Mouse (Mus musculus): Measurements from ENCODE around the gene Gba2. TPM values are rescaled to one million over a fixed set of nuclear protein-coding genes. Genes with fewer than 3 reads are reported as not detected.

Gene Gba2
- polyA plus RNA-seq, 1 experiment from 2014 or later, result 21.9 TPM

GRCm38 (mm10) chr4:43593453-43593852, 14.8 kb upstream of the Gba2 start:
- no peaks in the 10 kb centered on the region for H3K36me3 ChIP-seq
- H3K4me2 ChIP-seq, result no peak overlapping the region
- no peak for ATAC-seq (ENCODE audit: insufficient number of reproducible peaks, low FRiP score, low TSS enrichment, low read depth)
- 44% methylated on average over 3 of the region's 3 CpGs for WGBS
- no peak overlapping the region for H3K4me3 ChIP-seq
- H3K9ac ChIP-seq, result no peak overlapping the region
- no peak overlapping the region for H3K27ac ChIP-seq
- no peaks in the 10 kb centered on the region; the same call in 1 of the 2 replicates for H3K4me1 ChIP-seq
- no peaks in the 10 kb centered on the region for H3K9me3 ChIP-seq
- H3K27me3 ChIP-seq, result no peaks in the 10 kb centered on the region

GRCm38 (mm10) chr4:43591961-43592360, 13.3 kb upstream of the Gba2 start:
- no peak for ATAC-seq (ENCODE audit: insufficient number of reproducible peaks, low FRiP score, low TSS enrichment, low read depth)
- WGBS, result 53% methylated on average over 3 of the region's 3 CpGs
- no peaks in the 10 kb centered on the region for H3K27me3 ChIP-seq
- no peak overlapping the region for H3K9ac ChIP-seq
- no peak overlapping the region for H3K4me2 ChIP-seq
- H3K36me3 ChIP-seq, result no peaks in the 10 kb centered on the region
- H3K9me3 ChIP-seq, result no peaks in the 10 kb centered on the region
- no peak overlapping the region for H3K27ac ChIP-seq
- no peaks in the 10 kb centered on the region; the same call in 1 of the 2 replicates for H3K4me1 ChIP-seq
- no peak overlapping the region for H3K4me3 ChIP-seq

DNA sequence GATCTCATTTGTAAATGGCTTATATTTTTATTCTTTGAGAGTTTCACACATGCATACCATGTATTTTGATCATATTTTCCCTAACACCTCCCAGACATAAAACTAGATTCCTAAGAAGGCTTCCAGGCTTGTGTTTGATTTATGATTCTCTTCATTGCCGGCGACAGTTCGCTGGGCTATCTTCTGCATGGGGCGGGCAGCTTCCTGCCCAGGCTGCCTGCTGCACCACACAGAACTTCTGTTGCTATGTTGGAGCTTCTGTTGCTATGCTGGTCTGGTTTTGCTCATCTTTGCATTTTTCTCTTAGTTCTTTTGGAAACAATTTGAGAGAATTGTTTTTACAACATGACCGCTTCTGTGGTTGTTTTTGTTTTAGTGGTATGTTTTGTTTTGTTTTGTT, 12.9 kb upstream of the Gba2 start:
- Histone ChIP-seq H3K9ac (no peak overlapping the region), H3K4me1 (no peaks in the 10 kb centered on the region; the same call in 1 of the 2 replicates), H3K36me3 (no peaks in the 10 kb centered on the region), H3K4me3 (no peak overlapping the region), H3K9me3 (no peaks in the 10 kb centered on the region), H3K27ac (no peak overlapping the region), H3K4me2 (no peak overlapping the region), H3K27me3 (no peaks in the 10 kb centered on the region)
- 55% methylated on average over 5 of the region's 5 CpGs for WGBS
- ATAC-seq (ENCODE audit: insufficient number of reproducible peaks, low FRiP score, low TSS enrichment, low read depth), result no peak

- 41% methylated on average over 7 of the region's 7 CpGs for WGBS
- Histone ChIP-seq H3K27ac (no peak overlapping the region), H3K9me3 (no peaks in the 10 kb centered on the region), H3K4me3 (no peak overlapping the region), H3K4me2 (no peak overlapping the region), H3K36me3 (peaks cover 16% of the 10 kb centered on the region), H3K27me3 (no peaks in the 10 kb centered on the region), H3K9ac (no peak overlapping the region), H3K4me1 (peaks cover 8% of the 10 kb centered on the region)
- no peak for ATAC-seq (ENCODE audit: insufficient number of reproducible peaks, low FRiP score, low TSS enrichment, low read depth)
These were observed 9.0 kb upstream of the Gba2 start for GRCm38 (mm10) chr4:43587681-43588080.

DNA sequence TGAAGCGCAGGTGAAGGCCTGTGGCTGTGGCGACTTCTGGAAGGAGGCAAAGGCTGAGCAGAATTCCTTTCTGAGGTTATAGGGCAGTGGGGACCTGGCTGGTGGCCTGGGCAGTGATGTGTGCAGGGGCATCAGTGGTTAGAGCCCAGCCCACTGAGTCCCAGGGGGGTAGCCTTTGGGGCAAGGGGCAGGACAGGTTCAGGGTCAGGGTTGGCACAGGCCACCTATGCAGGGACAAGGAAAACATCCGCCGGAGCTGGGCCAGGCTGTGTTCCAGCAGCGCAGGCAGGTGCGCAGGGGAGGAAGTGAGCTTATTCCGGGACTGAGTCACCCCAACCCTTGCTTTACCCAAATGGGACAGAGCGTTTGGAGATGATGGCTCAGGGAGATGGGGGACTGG, 7.7 kb upstream of the Gba2 start:
- ATAC-seq (ENCODE audit: insufficient number of reproducible peaks, low FRiP score, low TSS enrichment, low read depth), result no peak
- Histone ChIP-seq H3K4me3 (no peak overlapping the region), H3K4me1 (peaks cover 8% of the 10 kb centered on the region), H3K27me3 (no peaks in the 10 kb centered on the region), H3K36me3 (peaks cover 28% of the 10 kb centered on the region), H3K9me3 (no peaks in the 10 kb centered on the region), H3K27ac (no peak overlapping the region), H3K4me2 (no peak overlapping the region), H3K9ac (no peak overlapping the region)
- WGBS, result 60% methylated on average over 8 of the region's 8 CpGs

DNA sequence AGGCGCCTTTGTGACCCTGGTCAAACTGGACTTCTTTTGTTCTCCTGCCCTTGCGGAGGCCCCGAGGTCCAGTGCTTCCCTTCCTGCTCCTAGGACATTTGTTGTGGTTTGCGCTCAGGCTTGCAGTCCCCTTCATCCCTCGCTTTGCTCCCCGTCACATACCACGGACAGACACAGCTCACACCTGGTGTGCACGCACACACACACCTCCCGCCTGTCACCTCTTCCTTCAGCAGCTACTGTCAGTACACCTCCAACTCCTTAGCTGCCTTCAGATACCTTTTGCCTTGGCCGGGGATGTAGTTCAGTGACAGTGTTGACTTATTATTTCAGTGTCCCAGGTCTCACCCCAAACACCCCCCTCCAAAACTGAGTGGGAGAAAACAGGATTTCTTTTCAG, 7.0 kb upstream of the Gba2 start:
- Histone ChIP-seq H3K9ac (no peak overlapping the region), H3K4me2 (no peak overlapping the region), H3K9me3 (no peaks in the 10 kb centered on the region), H3K36me3 (peaks cover 35% of the 10 kb centered on the region), H3K27me3 (no peaks in the 10 kb centered on the region), H3K4me1 (peaks cover 8% of the 10 kb centered on the region), H3K4me3 (no peak overlapping the region), H3K27ac (no peak overlapping the region)
- ATAC-seq (ENCODE audit: insufficient number of reproducible peaks, low FRiP score, low TSS enrichment, low read depth), result no peak
- 69% methylated on average over 10 of the region's 10 CpGs for WGBS

DNA sequence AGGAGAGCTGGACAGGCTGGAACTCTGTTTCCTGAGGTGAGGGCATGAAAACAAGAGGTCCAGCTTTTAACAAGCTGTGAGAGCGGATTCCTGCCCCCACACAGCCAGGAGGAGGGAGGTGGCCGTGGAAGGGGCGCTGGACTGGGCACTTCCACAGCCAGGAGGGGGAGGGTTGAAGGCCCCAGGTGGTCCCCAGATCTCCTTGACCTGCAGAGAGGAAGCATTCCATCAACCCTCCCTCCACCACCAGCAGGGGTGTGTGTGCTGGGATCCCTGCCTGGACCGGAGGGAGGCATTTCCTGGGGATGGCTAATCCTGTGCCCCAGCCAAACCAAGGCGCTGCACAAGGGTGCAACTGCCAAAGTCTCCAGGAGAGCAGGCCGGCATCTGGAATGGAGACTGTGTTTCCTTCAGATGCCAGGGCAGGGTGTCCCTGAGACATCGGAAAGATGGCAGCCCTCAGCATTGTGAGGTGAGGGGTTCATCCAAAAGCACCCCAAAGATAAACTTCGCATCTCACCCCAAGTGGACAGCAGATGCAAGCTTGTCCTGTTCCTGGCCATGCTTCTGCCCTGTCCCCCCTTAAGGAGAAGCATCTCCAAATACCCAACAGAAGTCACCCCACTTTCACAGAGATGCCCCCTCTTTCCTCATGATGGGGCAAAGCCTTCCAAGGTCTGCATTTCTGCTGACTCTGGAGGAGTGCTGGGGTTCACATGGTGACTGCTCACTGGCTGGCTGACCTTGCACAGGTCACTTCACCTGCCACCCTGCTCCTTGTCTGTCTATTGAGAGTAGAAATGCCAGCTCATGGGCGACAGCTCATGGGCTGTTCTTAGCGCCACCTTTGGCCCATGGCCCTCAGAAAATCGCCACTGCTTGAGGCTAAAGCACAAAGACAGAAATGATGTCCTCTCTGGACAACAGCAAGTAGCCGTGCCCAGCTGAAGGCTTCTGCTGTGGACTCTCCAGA, 6.1 kb upstream of the Gba2 start, which contains the start of gene Msmp:
Gene Msmp, minus strand, starts transcription at position 51 of the 973 bp plus-strand sequence.
- no peak for ATAC-seq (ENCODE audit: insufficient number of reproducible peaks, low FRiP score, low TSS enrichment, low read depth)
- Histone ChIP-seq H3K4me1 (peaks cover 13% of the 10 kb centered on the region), H3K9ac (no peak within 1 kb of the TSS), H3K9me3 (no peaks in the 10 kb centered on the region), H3K4me2 (no peak within 1 kb of the TSS), H3K27me3 (no peaks in the 10 kb centered on the region), H3K4me3 (no peak within 1 kb of the TSS), H3K27ac (no peak within 1 kb of the TSS), H3K36me3 (peaks cover 41% of the 10 kb centered on the region)
- WGBS, result 61% methylated on average over 12 of the region's 12 CpGs

- no peak for ATAC-seq (ENCODE audit: insufficient number of reproducible peaks, low FRiP score, low TSS enrichment, low read depth)
- Histone ChIP-seq H3K36me3 (peaks cover 41% of the 10 kb centered on the region), H3K9ac (no peak overlapping the region), H3K27me3 (no peaks in the 10 kb centered on the region), H3K4me2 (no peak overlapping the region), H3K27ac (no peak overlapping the region), H3K4me3 (no peak overlapping the region), H3K9me3 (no peaks in the 10 kb centered on the region), H3K4me1 (peaks cover 19% of the 10 kb centered on the region)
- 75% methylated on average over 7 of the region's 7 CpGs for WGBS
These were observed 4.7 kb upstream of the Gba2 start for GRCm38 (mm10) chr4:43583421-43583820.

GRCm38 (mm10) chr4:43582241-43582640, 3.6 kb upstream of the Gba2 start:
- H3K4me2 ChIP-seq, result no peak overlapping the region
- H3K4me1 ChIP-seq, result peaks cover 29% of the 10 kb centered on the region
- no peaks in the 10 kb centered on the region for H3K27me3 ChIP-seq
- 86% methylated on average over 5 of the region's 5 CpGs for WGBS
- H3K4me3 ChIP-seq, result no peak overlapping the region
- no peak for ATAC-seq (ENCODE audit: insufficient number of reproducible peaks, low FRiP score, low TSS enrichment, low read depth)
- H3K9me3 ChIP-seq, result no peaks in the 10 kb centered on the region
- H3K9ac ChIP-seq, result no peak overlapping the region
- H3K27ac ChIP-seq, result no peak overlapping the region
- H3K36me3 ChIP-seq, result peaks cover 41% of the 10 kb centered on the region

DNA sequence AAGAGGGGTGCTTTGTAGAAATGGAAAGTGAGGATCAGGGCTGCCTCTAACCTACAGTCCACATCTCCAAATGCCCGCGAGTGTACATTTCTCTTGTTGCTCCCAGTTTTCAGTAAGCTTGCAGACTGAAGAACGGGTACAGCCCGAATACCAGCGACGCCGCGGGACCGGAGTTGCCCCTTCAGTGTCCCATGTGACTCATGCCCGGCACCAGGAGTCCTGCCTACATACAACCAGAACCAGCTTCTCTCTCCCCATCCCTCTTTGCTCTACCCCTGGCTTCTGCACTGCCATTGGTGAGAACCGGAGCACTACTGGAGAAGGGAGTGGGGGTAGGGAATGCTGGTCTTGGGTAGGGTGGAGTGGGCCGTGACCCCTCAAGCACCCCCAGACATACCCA, 2.7 kb upstream of the Gba2 start:
- peaks cover 37% of the 10 kb centered on the region for H3K4me1 ChIP-seq
- WGBS, result 92% methylated on average over 12 of the region's 12 CpGs
- peaks cover 41% of the 10 kb centered on the region for H3K36me3 ChIP-seq
- no peaks in the 10 kb centered on the region for H3K27me3 ChIP-seq
- H3K9ac ChIP-seq, result no peak overlapping the region
- H3K4me3 ChIP-seq, result no peak overlapping the region
- no peak for ATAC-seq (ENCODE audit: insufficient number of reproducible peaks, low FRiP score, low TSS enrichment, low read depth)
- no peak overlapping the region for H3K27ac ChIP-seq
- no peak overlapping the region for H3K4me2 ChIP-seq
- no peaks in the 10 kb centered on the region for H3K9me3 ChIP-seq

DNA sequence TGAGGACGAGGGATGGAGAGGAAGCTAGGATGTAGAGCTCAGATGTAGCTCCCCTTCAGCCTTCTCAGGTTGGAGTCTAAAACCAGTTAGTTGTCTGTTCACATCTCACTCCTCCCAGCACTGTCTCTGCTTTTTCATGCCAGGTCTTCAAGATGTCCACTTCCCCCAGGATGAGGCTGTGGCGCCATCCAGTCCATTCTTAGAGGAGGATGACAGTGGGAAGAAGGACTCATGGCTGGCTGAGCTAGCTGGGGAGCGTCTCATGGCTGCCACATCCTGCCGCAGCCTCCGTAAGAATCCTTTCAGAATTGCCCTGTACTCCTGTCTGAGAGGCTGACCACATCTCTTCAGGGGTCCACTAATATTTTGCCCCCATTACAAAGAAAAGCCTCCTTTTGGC, 2.0 kb upstream of the Gba2 start:
- ATAC-seq (ENCODE audit: insufficient number of reproducible peaks, low FRiP score, low TSS enrichment, low read depth), result no peak
- WGBS, result 90% methylated on average over 5 of the region's 5 CpGs
- peaks cover 40% of the 10 kb centered on the region for H3K4me1 ChIP-seq

GRCm38 (mm10) chr4:43579731-43580130, 1.1 kb upstream of the Gba2 start:
- H3K9ac ChIP-seq, result no peak overlapping the region
- H3K4me3 ChIP-seq, result peak overlapping the region; percentile 90
- no peak for ATAC-seq (ENCODE audit: insufficient number of reproducible peaks, low FRiP score, low TSS enrichment, low read depth)
- WGBS, result 79% methylated on average over 6 of the region's 6 CpGs
- peaks cover 41% of the 10 kb centered on the region for H3K36me3 ChIP-seq
- no peaks in the 10 kb centered on the region for H3K27me3 ChIP-seq
- H3K4me1 ChIP-seq, result peaks cover 42% of the 10 kb centered on the region
- H3K4me2 ChIP-seq, result peak overlapping the region; percentile 86
- no peaks in the 10 kb centered on the region for H3K9me3 ChIP-seq
- no peak overlapping the region for H3K27ac ChIP-seq

More for the DNA sequence above, 2.0 kb upstream of the Gba2 start:
- no peak overlapping the region for H3K4me3 ChIP-seq
- H3K9me3 ChIP-seq, result no peaks in the 10 kb centered on the region
- H3K9ac ChIP-seq, result no peak overlapping the region
- H3K36me3 ChIP-seq, result peaks cover 41% of the 10 kb centered on the region
- no peak overlapping the region for H3K4me2 ChIP-seq
- H3K27me3 ChIP-seq, result no peaks in the 10 kb centered on the region
- no peak overlapping the region for H3K27ac ChIP-seq

Data from limb, embryonic 15.5 days (tissue).